Mouse (Mus musculus) lung, postnatal 14 days (tissue): ENCODE data around the gene Myod1.
A peak's percentile ranks its signal among the peaks of the same experiment; 100 is the strongest.

ENCODE experiments used
- DNase-seq: peaks from one replicate; pipeline ENCODE4 v3.0.0; 2021

The Myod1 gene

GRCm38 (mm10) chr7:46418102-46418622, 41.9 kb downstream of the Myod1 start:
- DNase-seq, result no peak

- DNase-seq, result no peak
Measured at GRCm38 (mm10) chr7:46421535-46421934, 45.3 kb downstream of the Myod1 start.

- DNase-seq, result no peak
Measured at GRCm38 (mm10) chr7:46422052-46422763, 45.9 kb downstream of the Myod1 start.

- peak; percentile 53 for DNase-seq
Measured at GRCm38 (mm10) chr7:46422764-46423412, 46.6 kb downstream of the Myod1 start.

GRCm38 (mm10) chr7:46423951-46424350, 47.7 kb downstream of the Myod1 start:
- DNase-seq, result no peak

- DNase-seq, result no peak
Measured at GRCm38 (mm10) chr7:46425012-46425411, 48.7 kb downstream of the Myod1 start.
